Mouse (Mus musculus): Measurements from ENCODE around the gene Timm29. TPM values are rescaled to one million over a fixed set of nuclear protein-coding genes. Genes with fewer than 3 reads are reported as not detected.
A peak's percentile ranks its signal among the peaks of the same experiment; 100 is the strongest.

Timm29 gene
- 54.6 and 58.4 TPM in 2 replicates for polyA plus RNA-seq (2015; fragmentation: Nextera tagmentation; extraction: Ambion mirVana)

GRCm38 (mm10) chr9:21592703-21593121 is at the start of gene Timm29, which contains the start of gene Yipf2:
Gene Timm29, plus strand, starts transcription at chr9:21592722.
Gene Yipf2, minus strand, starts transcription at chr9:21592828.
- peak; percentile 93 for ATAC-seq (ENCODE audit: low read depth)
- Histone ChIP-seq H3K36me3 (peaks cover 59% of the 10 kb centered on the region), H3K4me3 (peak within 1 kb of the TSS; percentile 99), H3K27ac (replicated peaks) (peak within 1 kb of the TSS; percentile 91), H3K9me3 (no peaks in the 10 kb centered on the region), H3K9ac (peak within 1 kb of the TSS; percentile 90), H3K27me3 (no peaks in the 10 kb centered on the region), H3K4me1 (replicated peaks) (peaks cover 39% of the 10 kb centered on the region), H3K4me2 (peak within 1 kb of the TSS; percentile 98)
- WGBS, result under 1% methylated on average over 30 of the region's 30 CpGs

DNA sequence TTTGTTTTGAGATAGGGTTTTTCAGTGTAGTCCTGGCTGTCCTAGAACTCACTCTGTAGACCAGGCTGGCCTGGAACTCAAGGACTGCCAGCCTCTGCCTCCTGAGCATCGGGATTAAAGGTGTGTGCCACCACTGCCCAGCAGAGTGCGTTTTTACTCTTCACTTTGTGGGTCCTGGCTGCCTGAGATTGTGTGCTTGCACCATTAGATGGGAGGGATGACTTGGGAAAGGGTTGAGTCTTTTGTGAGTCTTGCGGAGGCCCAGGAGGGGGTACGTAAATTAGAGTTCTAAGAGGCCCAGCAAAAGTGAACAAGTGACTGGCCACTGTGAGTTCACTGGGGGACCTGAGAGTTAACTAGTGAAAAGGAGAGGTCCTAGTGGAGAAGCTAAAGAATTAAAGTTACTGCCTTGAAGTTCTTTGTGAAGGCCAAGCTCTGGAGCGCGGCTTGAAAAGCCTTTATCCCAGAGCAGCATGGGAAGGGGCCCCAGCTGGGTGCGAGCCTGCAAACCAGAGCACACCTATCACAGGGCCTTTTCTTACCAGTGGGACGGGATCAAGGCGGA is 47.1 kb upstream of the Timm29 start:
- peak; percentile 58 for ATAC-seq (ENCODE audit: low read depth)

GRCm38 (mm10) chr9:21545916-21546788 is 46.4 kb upstream of the Timm29 start:
- ATAC-seq (ENCODE audit: low read depth), result peak; percentile 95
- Histone ChIP-seq H3K27me3 (no peaks in the 10 kb centered on the region), H3K9ac (peak overlapping the region; percentile 73), H3K4me2 (peak overlapping the region; percentile 74), H3K4me1 (replicated peaks) (peaks cover 45% of the 10 kb centered on the region), H3K27ac (replicated peaks) (peak overlapping the region; percentile 99), H3K9me3 (no peaks in the 10 kb centered on the region), H3K4me3 (peak overlapping the region; percentile 58), H3K36me3 (peaks cover 14% of the 10 kb centered on the region)
- under 1% methylated on average over 66 of the region's 67 CpGs for WGBS

More for the DNA sequence above, 47.1 kb upstream of the Timm29 start:
- Histone ChIP-seq H3K9me3 (no peaks in the 10 kb centered on the region), H3K9ac (peak overlapping the region; percentile 73), H3K4me2 (peak overlapping the region; percentile 74), H3K36me3 (peaks cover 8% of the 10 kb centered on the region; the same call in 1 of the 2 replicates), H3K4me3 (peak overlapping the region; percentile 58), H3K27ac (replicated peaks) (peak overlapping the region; percentile 99), H3K27me3 (no peaks in the 10 kb centered on the region), H3K4me1 (replicated peaks) (peaks cover 40% of the 10 kb centered on the region)
- 5% methylated on average over 9 of the region's 9 CpGs for WGBS

DNA sequence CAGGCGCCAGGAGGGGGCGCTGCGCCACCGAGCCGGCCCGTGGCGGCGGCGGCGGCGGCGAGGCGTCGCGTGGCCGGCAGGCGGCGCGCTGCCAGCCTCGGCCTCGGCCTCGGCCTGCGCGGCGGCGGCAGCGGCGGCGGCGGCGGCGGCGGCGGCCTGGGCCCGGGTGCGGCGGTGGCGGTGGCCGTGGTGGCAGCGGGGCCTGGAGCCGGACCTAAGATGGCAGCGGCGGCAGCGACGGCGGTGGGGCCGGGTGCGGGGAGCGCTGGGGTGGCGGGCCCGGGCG is 45.8 kb upstream of the Timm29 start, which contains the start of gene Carm1:
Gene Carm1 (plus strand): TSS at position 106 of the 286 bp plus-strand sequence.
- Histone ChIP-seq H3K4me2 (peak within 1 kb of the TSS; percentile 89), H3K4me1 (replicated peaks) (peaks cover 48% of the 10 kb centered on the region), H3K27ac (replicated peaks) (peak within 1 kb of the TSS; percentile 99), H3K4me3 (peak within 1 kb of the TSS; percentile 58), H3K36me3 (peaks cover 17% of the 10 kb centered on the region), H3K9ac (peak within 1 kb of the TSS; percentile 96), H3K27me3 (no peaks in the 10 kb centered on the region), H3K9me3 (no peaks in the 10 kb centered on the region)
- ATAC-seq (ENCODE audit: low read depth), result peak; percentile 49
- under 1% methylated on average over 29 of the region's 52 CpGs for WGBS

DNA sequence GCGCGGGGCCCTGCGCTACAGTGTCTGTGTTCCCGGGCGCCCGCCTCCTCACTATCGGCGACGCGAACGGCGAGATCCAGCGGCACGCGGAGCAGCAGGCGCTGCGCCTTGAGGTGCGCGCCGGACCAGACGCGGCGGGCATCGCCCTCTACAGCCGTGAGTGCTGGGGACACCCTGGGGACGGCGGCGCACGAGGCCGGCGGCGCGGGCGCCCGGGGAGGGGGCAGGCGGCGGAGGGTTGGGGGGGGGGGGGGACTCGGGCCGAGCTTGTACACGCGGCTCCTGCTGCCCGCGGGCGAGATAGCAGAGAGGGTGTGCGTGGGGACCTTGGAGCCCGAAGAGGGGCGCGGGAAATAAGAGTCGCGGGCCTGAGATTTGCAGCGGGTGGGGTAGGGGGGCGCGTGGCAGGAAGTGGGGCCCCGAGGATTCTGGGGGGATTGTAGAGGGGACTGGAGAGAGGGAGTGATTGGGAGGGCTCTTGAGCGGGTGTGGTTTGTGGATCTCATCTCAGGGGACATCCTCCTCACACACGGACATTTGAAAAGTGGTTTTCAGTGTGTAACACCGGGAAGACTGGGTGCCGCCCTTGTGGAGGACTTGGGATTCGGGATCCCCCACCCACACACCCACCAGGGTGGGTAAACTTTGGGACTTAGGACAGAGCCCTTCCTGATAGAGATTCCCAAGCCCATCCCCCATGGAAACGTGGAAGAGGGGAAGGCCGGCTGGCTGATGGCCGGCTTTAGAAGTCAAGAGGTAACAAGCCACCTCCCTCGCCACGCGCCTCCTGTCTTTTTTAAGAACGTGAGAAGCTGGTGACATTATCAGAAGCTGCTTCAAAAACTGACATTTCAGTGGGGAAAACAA is 45.2 kb upstream of the Timm29 start:
- H3K4me3 ChIP-seq, result peak overlapping the region; percentile 58
- no peaks in the 10 kb centered on the region for H3K27me3 ChIP-seq
- H3K4me1 ChIP-seq (replicated peaks), result peaks cover 48% of the 10 kb centered on the region
- peak overlapping the region; percentile 99 for H3K27ac ChIP-seq (replicated peaks)
- no peaks in the 10 kb centered on the region for H3K9me3 ChIP-seq
- H3K36me3 ChIP-seq, result peaks cover 17% of the 10 kb centered on the region
- H3K9ac ChIP-seq, result peak overlapping the region; percentile 96
- peak overlapping the region; percentile 89 for H3K4me2 ChIP-seq
- under 1% methylated on average over 49 of the region's 66 CpGs for WGBS
- ATAC-seq (ENCODE audit: low read depth), result peak; percentile 19

DNA sequence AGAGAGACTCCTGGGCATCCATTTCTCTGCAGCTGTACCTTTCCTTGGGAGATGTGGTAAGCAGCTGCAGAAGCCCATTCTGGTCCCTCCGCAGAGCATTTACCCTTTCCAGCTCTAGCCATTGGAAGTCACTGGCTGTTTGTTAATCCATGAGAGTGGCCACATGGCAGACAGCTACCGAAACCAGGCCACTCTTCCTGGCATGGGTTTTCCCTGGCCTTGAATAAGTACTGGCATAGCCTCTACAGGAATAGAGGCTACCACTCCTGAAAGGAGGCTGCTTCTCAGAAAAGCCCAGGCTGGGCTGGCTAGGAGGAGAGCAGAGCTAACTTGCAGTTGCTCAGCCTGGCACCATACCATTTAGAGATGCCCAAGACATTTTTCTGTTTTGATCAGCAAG is 41.5 kb upstream of the Timm29 start:
- Histone ChIP-seq H3K9ac (no peak overlapping the region), H3K27ac (replicated peaks) (no peak overlapping the region), H3K9me3 (no peaks in the 10 kb centered on the region), H3K36me3 (peaks cover 32% of the 10 kb centered on the region), H3K4me1 (replicated peaks) (peaks cover 33% of the 10 kb centered on the region), H3K27me3 (no peaks in the 10 kb centered on the region), H3K4me2 (no peak overlapping the region), H3K4me3 (no peak overlapping the region)
- 92% methylated on average over 2 of the region's 2 CpGs for WGBS
- no peak for ATAC-seq (ENCODE audit: low read depth)

- H3K27me3 ChIP-seq, result no peaks in the 10 kb centered on the region
- no peak overlapping the region for H3K27ac ChIP-seq (replicated peaks)
- H3K9me3 ChIP-seq, result no peaks in the 10 kb centered on the region
- 91% methylated on average over 6 of the region's 6 CpGs for WGBS
- H3K36me3 ChIP-seq, result peaks cover 39% of the 10 kb centered on the region
- no peak for ATAC-seq (ENCODE audit: low read depth)
- H3K4me2 ChIP-seq, result no peak overlapping the region
- H3K4me1 ChIP-seq (replicated peaks), result peaks cover 41% of the 10 kb centered on the region
- no peak overlapping the region for H3K4me3 ChIP-seq
- H3K9ac ChIP-seq, result no peak overlapping the region
These were observed 38.8 kb upstream of the Timm29 start for GRCm38 (mm10) chr9:21553607-21554273.

- Histone ChIP-seq H3K9ac (no peak overlapping the region), H3K4me2 (no peak overlapping the region), H3K4me1 (replicated peaks) (peaks cover 34% of the 10 kb centered on the region), H3K9me3 (no peaks in the 10 kb centered on the region), H3K36me3 (peaks cover 33% of the 10 kb centered on the region), H3K27me3 (no peaks in the 10 kb centered on the region), H3K4me3 (no peak overlapping the region), H3K27ac (replicated peaks) (no peak overlapping the region)
- ATAC-seq (ENCODE audit: low read depth), result no peak
- 85% methylated on average over 6 of the region's 6 CpGs for WGBS
These were observed 37.3 kb upstream of the Timm29 start for GRCm38 (mm10) chr9:21555198-21555742.

DNA sequence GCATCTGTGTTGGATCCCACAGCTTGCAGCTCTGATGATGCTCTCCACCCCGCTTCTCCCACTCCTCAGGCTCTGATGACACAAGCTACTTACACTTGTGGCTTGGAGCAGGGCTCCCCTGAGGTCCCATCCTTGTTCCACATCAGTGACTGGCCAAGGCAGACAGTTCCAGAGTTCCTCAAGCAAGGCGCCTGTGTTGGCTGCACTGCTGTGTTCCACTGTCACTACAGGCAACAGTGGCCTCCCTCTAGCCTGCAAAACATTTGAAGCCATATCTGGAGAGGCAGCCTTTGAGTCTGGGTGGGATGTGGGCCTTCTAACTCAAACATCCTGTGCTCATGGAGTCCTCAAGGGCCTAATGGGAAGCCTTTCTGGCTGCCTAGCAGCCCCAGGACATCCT is 35.5 kb upstream of the Timm29 start:
- H3K9me3 ChIP-seq, result no peaks in the 10 kb centered on the region
- 0 out of 2 replicates have a peak overlapping the region, but pooled peaks have one; percentile 33 for H3K27ac ChIP-seq (replicated peaks)
- H3K4me2 ChIP-seq, result no peak overlapping the region
- no peak overlapping the region for H3K9ac ChIP-seq
- no peak overlapping the region for H3K4me3 ChIP-seq
- H3K27me3 ChIP-seq, result no peaks in the 10 kb centered on the region
- peaks cover 30% of the 10 kb centered on the region for H3K36me3 ChIP-seq
- H3K4me1 ChIP-seq (replicated peaks), result peaks cover 24% of the 10 kb centered on the region
- 83% methylated on average over 2 of the region's 2 CpGs for WGBS
- ATAC-seq (ENCODE audit: low read depth), result no peak

GRCm38 (mm10) chr9:21557556-21557955 is 35.0 kb upstream of the Timm29 start:
- H3K4me2 ChIP-seq, result no peak overlapping the region
- H3K9ac ChIP-seq, result no peak overlapping the region
- no peak overlapping the region for H3K4me3 ChIP-seq
- H3K27me3 ChIP-seq, result no peaks in the 10 kb centered on the region
- no peak for ATAC-seq (ENCODE audit: low read depth)
- 89% methylated on average over 2 of the region's 2 CpGs for WGBS
- no peaks in the 10 kb centered on the region for H3K9me3 ChIP-seq
- peaks cover 24% of the 10 kb centered on the region for H3K4me1 ChIP-seq (replicated peaks)
- H3K27ac ChIP-seq (replicated peaks), result 0 out of 2 replicates have a peak overlapping the region, but pooled peaks have one; percentile 33
- peaks cover 32% of the 10 kb centered on the region for H3K36me3 ChIP-seq

- peaks cover 24% of the 10 kb centered on the region for H3K4me1 ChIP-seq (replicated peaks)
- H3K27me3 ChIP-seq, result no peaks in the 10 kb centered on the region
- H3K27ac ChIP-seq (replicated peaks), result no peak overlapping the region
- H3K4me2 ChIP-seq, result no peak overlapping the region
- WGBS, result 85% methylated on average over 4 of the region's 4 CpGs
- no peak overlapping the region for H3K4me3 ChIP-seq
- H3K36me3 ChIP-seq, result peaks cover 29% of the 10 kb centered on the region
- H3K9me3 ChIP-seq, result no peaks in the 10 kb centered on the region
- ATAC-seq (ENCODE audit: low read depth), result no peak
- no peak overlapping the region for H3K9ac ChIP-seq
These were observed 34.2 kb upstream of the Timm29 start for GRCm38 (mm10) chr9:21558366-21558765.
